Mouse (Mus musculus) layer of hippocampus, postnatal 10 days (tissue): ENCODE measurements at regions not wholly inside any gene's neighbourhood (a gene's known extent, or its start where the extent isn't known, plus 50 kb on each side); places are given as distances from the start of the nearest gene placed in this dataset.
"Not testable (repeated sequence)": the region's sequence is repeated elsewhere in the genome, so short reads cannot be mapped to it uniquely, and the experiment has no call there.

ENCODE experiments used
- DNase-seq, 2 experiments: peaks; one replicate each; pipeline ENCODE4 v3.0.0; 2021; ENCODE audit warnings: low spot score in 2 of 2

DNA sequence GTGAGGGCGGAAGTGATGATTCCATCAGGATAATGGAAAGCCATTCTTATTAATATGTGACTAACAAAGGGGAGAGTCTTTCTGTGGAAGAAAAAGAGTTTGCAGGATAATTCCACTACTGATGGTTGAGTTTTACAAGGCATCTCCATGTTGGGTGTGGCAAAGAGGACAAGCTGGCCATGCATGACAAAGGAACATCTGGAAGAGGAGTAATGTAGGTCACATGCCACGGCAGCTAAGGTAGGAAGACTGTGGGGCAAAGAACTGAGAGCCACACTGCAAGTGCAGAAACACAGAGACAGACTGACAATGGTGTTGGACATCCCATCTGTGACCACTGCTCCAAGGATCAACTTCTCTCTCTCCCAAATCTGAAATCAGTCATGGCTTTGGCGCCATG is 196.4 kb upstream of the Gdi2 start:
- DNase-seq = no peak

GRCm38 (mm10) chr13:3343611-3344010 is 194.3 kb upstream of the Gdi2 start:
- no peak for DNase-seq

DNA sequence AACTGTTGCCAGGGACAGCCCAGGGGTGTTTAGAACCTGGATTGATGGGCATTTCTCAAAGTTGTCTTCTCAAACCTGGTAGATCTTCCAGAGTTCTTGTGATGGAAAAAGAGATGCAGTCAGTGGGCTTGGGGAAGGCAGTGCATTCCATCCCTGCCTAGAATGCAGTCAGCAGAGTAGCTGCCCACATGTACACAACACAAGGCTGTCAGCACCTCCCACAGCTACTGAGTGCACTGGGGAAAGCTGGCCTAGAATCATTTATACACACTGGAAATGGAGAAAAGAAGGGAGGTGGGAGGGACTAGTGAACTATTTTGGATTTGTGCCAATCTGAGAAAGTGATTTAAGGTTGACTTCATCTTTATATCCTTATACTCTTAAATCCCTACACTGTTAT is 183.0 kb upstream of the Gdi2 start:
- DNase-seq = not testable (repeated sequence)

DNA sequence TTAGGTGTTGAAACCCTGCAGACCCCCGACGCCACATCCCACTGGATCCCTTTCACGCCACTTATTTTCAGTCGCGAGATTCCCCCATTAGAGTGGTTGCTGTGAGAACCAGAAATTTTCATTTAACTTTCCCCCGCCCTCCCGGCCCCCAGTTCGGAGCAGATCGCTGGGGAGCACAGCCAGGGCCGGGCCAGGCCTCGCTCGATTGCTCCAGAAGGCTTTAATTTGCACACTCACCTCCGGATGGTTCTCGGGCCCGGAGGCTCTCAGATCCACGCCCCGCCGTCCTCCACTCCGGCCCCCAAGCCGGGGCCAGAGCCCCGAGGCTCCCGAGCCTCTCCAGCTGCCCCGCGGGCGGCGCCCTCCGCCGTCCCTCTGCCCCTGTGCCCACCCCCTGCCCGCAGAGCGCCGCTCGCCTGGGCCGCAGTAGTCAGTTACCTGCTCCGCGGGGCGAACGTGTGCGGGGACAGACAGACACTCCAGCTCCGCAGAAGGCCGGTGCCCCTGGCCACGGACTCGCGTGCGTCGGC is 179.7 kb upstream of the Gdi2 start:
- no peak for DNase-seq

GRCm38 (mm10) chr13:3358996-3359750 is 178.7 kb upstream of the Gdi2 start:
- DNase-seq = peak in 1 of 2 experiments; percentile 9

GRCm38 (mm10) chr13:3359751-3360260 is 178.1 kb upstream of the Gdi2 start:
- DNase-seq = peak in 1 of 2 experiments; percentile 9

DNA sequence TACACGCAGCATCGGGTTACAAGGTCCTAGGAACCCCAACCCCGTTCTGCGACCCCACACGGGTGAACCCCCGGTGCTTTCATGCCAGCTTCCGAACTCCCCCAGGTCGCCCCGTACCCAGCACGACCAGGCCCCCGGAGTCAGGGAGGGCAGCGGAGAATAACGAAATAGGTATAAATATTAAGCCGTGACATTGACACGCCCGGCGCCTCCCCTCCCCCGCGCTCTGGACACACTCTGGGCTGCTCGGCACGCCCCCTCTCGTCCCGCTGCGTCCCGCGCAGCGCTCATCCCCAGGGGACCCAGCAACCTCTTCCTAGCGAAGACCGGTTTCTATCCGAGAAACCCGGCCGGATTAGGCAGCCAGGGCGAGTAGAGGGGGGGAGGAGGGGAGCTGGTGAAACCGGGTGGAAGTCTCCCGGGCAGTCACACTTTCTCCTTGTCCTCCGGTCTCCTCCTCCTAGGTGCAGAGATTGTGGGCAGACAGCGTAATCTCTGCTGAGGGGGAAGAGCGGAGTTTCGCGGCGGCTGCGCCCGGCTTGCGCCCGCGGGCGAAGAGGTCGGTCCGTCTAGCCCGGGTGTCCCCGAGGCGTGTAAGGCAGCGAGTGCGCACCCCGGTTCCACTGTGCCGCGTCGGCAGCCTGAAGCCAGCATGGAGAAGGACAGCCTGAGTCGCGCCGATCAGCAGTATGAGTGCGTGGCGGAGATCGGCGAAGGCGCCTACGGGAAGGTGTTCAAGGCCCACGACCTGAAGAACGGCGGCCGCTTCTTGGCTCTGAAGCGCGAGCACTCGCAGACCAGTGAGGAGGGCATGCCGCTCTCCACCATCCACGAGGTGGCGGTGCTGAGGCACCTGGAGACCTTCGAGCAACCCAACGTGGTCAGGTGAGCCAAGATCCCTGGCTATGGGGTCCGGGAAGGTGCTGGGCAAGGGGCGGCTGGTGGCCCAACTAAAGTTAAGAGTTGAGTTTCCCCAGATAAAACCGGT is 177.1 kb upstream of the Gdi2 start:
- DNase-seq = peak; percentile 5 to 34

DNA sequence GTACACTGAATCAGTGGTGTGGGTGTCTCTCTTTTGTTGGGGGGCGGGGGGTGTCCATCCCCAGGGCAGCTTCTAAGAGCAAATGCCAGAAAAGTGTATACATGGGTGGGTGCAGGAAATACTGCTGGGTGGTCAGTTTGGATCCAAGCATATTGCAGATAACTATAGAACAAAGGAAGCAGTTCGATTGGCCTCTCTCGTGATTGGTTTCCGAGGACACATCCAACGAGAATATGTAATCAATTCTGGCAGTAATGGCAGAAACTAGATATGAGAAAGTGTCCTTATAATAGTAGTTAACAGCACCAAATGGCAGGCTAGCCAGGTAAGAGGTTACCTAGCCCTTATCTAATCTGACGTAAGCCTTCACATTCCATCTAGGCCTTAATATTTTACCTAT is 165.2 kb upstream of the Gdi2 start:
- DNase-seq = no peak

DNA sequence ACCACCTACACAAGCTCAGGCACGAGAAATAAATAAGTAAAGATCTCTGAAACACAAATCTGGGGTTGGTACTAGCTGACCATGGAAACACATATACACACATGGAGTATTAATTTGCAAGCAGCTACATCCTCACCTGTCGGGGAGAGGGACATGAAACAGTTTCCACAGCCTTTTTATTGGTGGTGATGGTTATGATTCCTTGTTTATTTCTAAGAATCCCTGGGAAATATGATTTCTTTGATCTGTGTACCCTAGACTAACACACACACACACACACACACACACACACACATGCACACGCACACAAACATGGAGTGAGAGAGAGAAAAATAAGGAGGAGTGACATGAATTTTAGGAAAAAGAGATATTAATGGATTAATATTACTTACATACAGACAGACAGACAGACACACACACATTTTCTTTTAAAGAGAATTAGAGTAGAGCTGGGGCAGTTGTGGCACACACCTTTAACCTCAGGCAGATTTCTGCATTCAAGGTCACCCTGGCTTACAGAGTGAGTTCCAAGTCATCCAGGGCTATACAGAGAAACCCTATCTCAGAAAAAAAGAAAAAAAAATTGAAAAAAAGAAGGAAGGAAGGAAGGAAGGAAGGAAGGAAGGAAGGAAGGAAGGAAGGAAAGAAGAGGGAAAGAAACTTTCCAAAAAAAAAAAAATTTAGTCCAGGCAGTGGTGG is 164.2 kb upstream of the Gdi2 start:
- not testable (repeated sequence) for DNase-seq

DNA sequence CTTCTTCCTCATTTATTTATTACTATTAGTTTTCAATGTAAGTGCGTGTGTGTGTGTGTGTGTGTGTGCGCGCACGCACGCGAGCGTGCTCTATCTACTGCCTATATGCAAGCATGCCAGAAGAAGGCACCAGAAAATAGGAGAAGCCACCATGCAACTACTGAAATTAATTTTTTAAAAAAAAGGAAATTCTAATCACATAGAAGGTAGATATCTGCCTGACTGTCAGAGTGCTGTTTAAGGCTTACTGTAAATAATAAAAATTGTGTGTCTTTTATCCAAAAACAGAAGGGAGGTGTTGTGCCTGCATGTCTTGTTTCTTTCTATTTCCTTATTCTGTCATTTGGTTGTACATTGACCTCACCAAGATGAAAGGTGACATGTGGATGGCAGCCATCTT is 163.1 kb upstream of the Gdi2 start:
- DNase-seq = no peak

- not testable (repeated sequence) for DNase-seq
Observed at GRCm38 (mm10) chr13:3377801-3378200, 160.1 kb upstream of the Gdi2 start.

DNA sequence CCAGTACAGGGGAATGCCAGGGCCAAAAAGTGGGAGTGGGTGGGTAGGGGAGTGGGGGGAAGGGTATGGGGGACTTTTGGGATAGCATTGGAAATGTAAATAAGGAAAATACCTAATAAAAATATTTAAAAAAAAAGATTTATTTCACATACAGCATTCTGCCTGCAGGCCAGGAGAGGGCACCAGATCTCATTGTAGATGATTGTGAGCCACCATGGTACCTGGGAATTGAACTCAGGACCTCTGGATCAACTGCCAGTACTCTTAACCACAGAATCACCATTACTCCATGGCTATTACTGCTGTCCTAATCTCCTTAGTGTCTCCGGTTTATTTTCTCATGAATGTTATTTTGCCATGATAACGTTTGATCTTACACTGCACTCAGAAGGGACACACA is 132.1 kb upstream of the Gdi2 start:
- DNase-seq = not testable (repeated sequence)

DNA sequence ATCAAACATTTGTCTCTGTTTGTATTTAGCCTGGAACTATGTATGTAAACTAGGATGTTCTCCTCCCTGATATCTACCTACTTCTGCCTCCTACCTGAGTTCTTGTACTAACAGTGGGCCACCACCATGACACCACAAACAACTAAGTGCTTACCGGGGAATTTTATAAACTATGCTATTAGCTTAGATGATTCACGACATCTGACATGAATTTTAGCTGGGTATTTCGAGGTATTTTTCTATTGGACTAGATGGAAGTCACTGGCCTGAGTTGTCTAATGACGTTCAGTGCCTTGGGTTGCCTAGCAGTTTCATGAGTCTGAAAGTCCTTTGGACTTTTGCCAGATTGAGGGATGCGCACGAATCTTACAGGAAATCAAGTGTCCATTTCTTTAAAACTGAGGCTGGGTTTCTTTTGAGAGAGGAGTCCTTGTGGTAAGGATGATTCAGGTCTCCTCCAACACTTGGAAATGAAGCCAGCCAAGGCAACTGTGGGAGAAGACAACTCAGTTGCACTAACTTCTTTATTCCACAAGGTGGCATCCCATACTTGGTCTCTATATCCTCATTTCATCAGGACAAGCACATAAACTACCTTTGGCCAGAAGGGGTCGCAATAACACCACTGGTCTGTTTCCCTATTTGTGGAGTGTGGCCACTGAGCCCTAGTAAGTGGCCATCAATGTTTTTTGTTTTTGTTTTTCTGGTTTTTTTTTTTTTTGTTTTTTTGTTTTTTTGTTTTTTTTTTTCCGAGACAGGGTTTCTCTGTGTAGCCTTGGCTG is 131.4 kb upstream of the Gdi2 start:
- peak; percentile 51 to 67 for DNase-seq

GRCm38 (mm10) chr13:3410281-3410680 is 127.6 kb upstream of the Gdi2 start:
- DNase-seq = not testable (repeated sequence)

- no peak for DNase-seq
Observed at GRCm38 (mm10) chr13:3417026-3417425, 120.8 kb upstream of the Gdi2 start.

- not testable (repeated sequence) for DNase-seq
Observed at GRCm38 (mm10) chr13:3455374-3455773, 82.5 kb upstream of the Gdi2 start.

- DNase-seq = no peak
Observed at GRCm38 (mm10) chr13:3476884-3477283, 61.0 kb upstream of the Gdi2 start.

DNA sequence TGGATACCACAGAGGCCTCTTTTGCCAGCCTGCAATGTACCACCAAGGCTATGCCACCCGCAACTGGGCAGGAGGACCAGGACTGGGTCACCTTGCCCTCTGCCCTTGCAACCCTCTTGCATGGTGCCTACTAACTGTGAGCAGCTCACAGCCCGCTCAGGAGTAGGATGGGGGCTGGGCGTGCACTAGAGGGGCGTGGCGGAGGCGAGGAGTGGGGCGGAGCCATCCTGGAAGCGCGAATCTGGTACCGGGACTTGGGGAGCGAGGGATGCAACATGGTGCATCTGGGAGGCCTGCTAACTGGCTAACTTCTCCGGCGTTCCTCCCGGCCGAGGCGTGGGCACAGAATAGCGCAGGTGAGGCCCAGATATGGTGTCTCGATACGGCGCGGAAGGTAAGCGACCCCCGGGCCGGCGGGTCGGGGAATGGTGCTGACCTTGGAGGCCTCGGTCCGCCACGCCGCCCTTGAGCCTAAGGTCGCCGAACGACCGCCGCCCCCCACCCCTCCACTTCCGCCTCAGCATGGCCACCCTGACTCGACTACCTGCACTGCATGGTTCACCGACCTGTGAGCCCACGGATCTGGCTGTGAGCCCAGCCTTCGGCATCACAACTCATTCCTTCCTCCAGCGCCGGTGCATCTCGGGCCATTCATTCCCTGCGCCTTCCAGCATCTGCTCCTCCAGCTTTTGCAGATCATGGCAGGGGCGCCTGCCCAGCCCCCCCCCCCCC is 59.7 kb upstream of the Gdi2 start:
- peak; percentile 55 to 68 for DNase-seq
